Mouse (Mus musculus) midbrain, embryonic 11.5 days (tissue): ENCODE measurements around the gene Csf3r. TPM values are rescaled to one million over a fixed set of nuclear protein-coding genes. Genes with fewer than 3 reads are reported as not detected.

Experiments
- ATAC-seq: fragments of 200-750 bp; cut with Nextera tagmentation; 2 replicates; pipeline ENCODE4 v1.8.0; 2017; ENCODE audit warnings: moderate TSS enrichment, moderate library complexity; ENCODE audit not compliant: low FRiP score
- DNase-seq: peaks from one replicate; pipeline ENCODE4 v3.0.0; 2015; ENCODE audit warnings: low spot score; ENCODE audit errors: missing footprints
- H3K27ac ChIP-seq: fragments of 300-500 bp; sonication (generic); 2 replicates; pipeline ENCODE4 v1.5.1; 2014; ENCODE audit warnings: low read depth, low read length
- H3K27me3 ChIP-seq: fragments of 300-500 bp; sonication (generic); 2 replicates; pipeline ENCODE4 v1.6.1; 2014; ENCODE audit warnings: mild to moderate bottlenecking, low read length, moderate library complexity, mixed read lengths; ENCODE audit not compliant: control insufficient read depth, insufficient read depth
- H3K36me3 ChIP-seq: fragments of 300-500 bp; sonication (generic); 2 replicates; pipeline ENCODE4 v1.6.1; 2014; ENCODE audit warnings: mild to moderate bottlenecking, low read length, moderate library complexity, mixed read lengths; ENCODE audit not compliant: control insufficient read depth, insufficient read depth
- H3K4me1 ChIP-seq: fragments of 300-500 bp; sonication (generic); 2 replicates; pipeline ENCODE4 v1.6.1; 2014; ENCODE audit warnings: low read length; ENCODE audit not compliant: control insufficient read depth, insufficient read depth
- H3K4me2 ChIP-seq: fragments of 300-500 bp; sonication (generic); 2 replicates; pipeline ENCODE4 v1.6.1; 2014; ENCODE audit warnings: mild to moderate bottlenecking, moderate library complexity
- H3K4me3 ChIP-seq: fragments of 300-500 bp; sonication (generic); 2 replicates; pipeline ENCODE4 v1.5.1; 2014; ENCODE audit warnings: low read depth, low read length
- H3K9ac ChIP-seq: fragments of 300-500 bp; sonication (generic); 2 replicates; pipeline ENCODE4 v1.6.1; 2014; ENCODE audit warnings: low read length
- H3K9me3 ChIP-seq: fragments of 300-500 bp; sonication (generic); 2 replicates; pipeline ENCODE4 v1.6.1; 2016; ENCODE audit warnings: low read length; ENCODE audit not compliant: control insufficient read depth
- WGBS: fragments of 180-500 bp; shearing (Covaris S2); extraction: QIAGEN DNeasy Blood & Tissue Kit; methylation state at CpG from one replicate; pipeline ENCODE4 v1.1.7; 2014; 5-methylcytosine and 5-hydroxymethylcytosine counted together
- polyA plus RNA-seq: library from polyadenylated mRNA; unstranded; fragments of >200 nt; fragmentation: Nextera tagmentation; extraction: Ambion mirVana; gene quantifications from 2 replicates; pipeline ENCODE4 v1.2.1, GENCODE M21; 2014

The Csf3r gene
- polyA plus RNA-seq, 1 experiment from 2014 or later: 0.59 TPM

DNA sequence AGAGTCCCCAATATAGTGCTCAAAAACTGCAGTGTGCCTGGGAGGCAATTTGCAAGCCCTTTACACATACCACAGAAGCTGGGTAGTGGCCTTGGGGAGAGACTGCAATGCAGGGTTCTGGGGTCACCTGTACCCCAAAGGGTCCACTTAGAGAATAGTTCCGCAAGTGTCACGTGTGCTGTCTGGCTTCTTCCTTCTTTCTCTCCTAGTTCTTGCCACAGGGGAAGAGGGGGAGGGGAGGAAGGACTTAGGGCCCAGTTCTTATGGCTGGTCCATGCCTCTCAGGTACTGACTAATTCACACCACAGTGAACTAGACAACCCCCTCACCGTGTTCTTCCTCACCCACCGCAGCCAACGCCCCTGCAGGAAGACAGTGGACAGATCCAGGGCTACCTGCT lies 11.1 kb downstream of the Csf3r start:
- no peak overlapping the region for H3K4me2 ChIP-seq
- 89% methylated on average over 5 of the region's 5 CpGs for WGBS

DNA sequence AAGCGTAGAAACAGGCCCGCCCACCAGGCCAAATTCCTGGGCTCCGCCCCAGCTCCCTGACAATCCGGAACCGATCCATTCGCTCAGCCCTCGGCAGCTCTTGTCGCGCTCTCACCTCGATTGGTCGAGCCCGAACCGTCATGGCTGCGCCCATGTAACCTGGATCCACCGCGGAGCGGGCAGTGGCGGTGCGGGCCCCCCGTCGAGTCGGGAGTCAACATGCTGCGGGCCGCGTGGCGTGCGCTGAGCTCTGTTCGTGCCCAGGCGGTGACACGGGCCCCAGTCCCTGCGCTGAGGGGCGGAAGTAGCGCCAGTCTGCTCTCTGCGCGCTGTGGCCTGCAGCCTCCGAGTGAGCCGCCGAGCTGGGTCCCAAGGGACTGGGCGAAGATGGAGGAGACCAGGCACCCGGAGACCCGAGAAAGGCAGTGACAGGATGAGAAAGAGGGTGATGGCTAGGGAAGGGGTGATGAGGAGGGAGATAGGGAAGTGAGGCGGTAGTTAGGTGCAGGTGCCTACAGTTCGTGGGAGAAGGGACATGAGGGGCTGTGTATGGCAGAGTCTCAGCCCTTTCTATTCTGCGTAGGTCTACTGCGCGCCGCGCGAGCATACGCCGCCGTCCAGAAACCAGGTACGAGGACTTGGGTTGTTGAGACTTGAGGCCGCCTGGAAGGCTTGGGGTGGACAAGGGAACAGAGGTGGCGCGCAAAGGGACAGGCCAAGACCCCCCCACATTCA lies 22.7 kb downstream of the Csf3r start, which contains the start of gene Mrps15:
Mrps15 (plus strand) TSS at position 75 of the 735 bp plus-strand sequence.
- DNase-seq (peak; percentile 97), ATAC-seq (peak; percentile 94)
- no peaks in the 10 kb centered on the region for H3K36me3 ChIP-seq
- H3K9ac ChIP-seq: peak within 1 kb of the TSS; percentile 89
- peaks cover 10% of the 10 kb centered on the region for H3K4me1 ChIP-seq
- WGBS: under 1% methylated on average over 56 of the region's 56 CpGs
- H3K4me3 ChIP-seq: peak within 1 kb of the TSS; percentile 94
- no peaks in the 10 kb centered on the region for H3K9me3 ChIP-seq
- H3K4me2 ChIP-seq: peak within 1 kb of the TSS; percentile 89
- H3K27ac ChIP-seq: peak within 1 kb of the TSS; percentile 61; the same call in 1 of the 2 replicates
- H3K27me3 ChIP-seq: no peaks in the 10 kb centered on the region

More for the DNA sequence above, 11.1 kb downstream of the Csf3r start:
- Histone ChIP-seq H3K36me3 (no peaks in the 10 kb centered on the region), H3K27ac (no peak overlapping the region), H3K4me3 (no peak overlapping the region), H3K9ac (no peak overlapping the region), H3K9me3 (no peaks in the 10 kb centered on the region), H3K4me1 (no peaks in the 10 kb centered on the region), H3K27me3 (no peaks in the 10 kb centered on the region)
- no peak for ATAC-seq
- no peak for DNase-seq

DNA sequence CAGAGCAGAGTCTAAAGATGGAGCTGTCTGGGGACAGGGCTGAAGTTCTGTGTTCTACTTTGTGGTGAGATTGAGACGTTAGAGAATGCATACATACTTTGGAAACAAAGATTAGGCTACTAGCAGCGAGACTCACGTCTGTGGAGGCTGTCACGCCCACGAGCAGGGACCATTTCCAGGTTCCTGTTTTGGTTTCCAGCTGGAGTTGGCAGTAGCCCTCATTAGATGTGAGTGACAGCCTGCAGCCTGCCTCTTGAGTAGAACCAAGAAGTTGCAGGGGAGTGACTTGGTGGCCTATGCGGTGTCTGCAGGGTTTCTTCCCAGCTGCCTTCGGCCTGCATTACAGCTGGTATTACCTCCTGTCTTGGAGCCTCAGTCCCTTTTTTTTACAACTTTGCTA lies 27.3 kb downstream of the Csf3r start:
- no peak overlapping the region for H3K9ac ChIP-seq
- H3K4me3 ChIP-seq: no peak overlapping the region
- H3K27ac ChIP-seq: no peak overlapping the region
- 85% methylated on average over 7 of the region's 7 CpGs for WGBS
- no peaks in the 10 kb centered on the region for H3K27me3 ChIP-seq
- DNase-seq (no peak), ATAC-seq (no peak)
- H3K4me2 ChIP-seq: no peak overlapping the region
- H3K9me3 ChIP-seq: no peaks in the 10 kb centered on the region
- peaks cover 14% of the 10 kb centered on the region for H3K36me3 ChIP-seq
- peaks cover 10% of the 10 kb centered on the region for H3K4me1 ChIP-seq

DNA sequence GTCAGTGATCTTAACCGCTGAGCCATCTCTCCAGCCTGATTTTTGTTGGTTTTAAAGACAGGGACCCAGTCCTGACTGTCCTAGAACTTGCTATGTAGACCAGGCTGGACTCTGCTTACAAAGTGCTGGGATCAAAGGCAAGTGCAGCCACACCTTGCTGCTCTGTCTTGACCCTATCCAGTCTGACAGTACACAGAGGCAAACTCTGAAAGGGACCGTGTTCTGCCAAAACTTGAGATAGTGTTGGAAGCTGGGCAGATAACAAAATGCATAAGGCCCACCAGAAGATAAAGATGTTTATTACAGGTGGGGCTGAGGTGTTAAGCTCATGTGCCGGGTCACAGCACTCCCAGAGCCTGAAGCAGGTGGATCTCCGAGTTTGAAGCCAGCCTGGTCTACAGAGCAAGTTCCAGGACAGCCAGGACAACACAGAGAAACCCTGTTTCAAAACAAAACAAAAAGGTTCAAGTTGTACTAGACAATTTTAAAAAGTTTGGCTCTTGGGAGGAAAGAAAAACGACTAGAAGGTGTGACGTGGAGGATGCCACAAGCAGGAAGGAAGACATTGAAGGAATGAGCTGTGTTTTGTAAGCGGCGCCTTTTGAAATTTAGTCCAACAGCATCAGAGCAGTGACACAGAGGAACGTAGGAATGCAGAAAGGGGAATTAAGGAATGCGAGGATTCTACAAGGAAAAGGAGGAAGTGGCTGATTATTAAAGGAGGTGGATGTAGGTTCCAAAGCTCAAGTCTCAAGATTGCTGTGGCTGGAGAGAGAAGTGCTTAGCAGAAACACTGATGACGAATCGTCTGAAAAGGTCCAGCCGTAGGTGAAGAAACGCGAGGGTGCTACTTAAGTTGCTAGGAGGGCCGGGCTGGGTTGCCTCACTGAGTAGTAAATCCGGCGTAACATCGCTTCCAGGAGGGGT lies 33.1 kb downstream of the Csf3r start:
- Histone ChIP-seq H3K4me3 (peak overlapping the region; percentile 76), H3K4me1 (peaks cover 9% of the 10 kb centered on the region), H3K4me2 (peak overlapping the region; percentile 82), H3K9ac (peak overlapping the region; percentile 76), H3K36me3 (peaks cover 14% of the 10 kb centered on the region), H3K9me3 (no peaks in the 10 kb centered on the region), H3K27me3 (no peaks in the 10 kb centered on the region), H3K27ac (peak overlapping the region; percentile 17; the same call in 1 of the 2 replicates)
- 14% methylated on average over 19 of the region's 19 CpGs for WGBS
- ATAC-seq (no peak; the same call in 1 of the 2 replicates), DNase-seq (peak; percentile 86)

DNA sequence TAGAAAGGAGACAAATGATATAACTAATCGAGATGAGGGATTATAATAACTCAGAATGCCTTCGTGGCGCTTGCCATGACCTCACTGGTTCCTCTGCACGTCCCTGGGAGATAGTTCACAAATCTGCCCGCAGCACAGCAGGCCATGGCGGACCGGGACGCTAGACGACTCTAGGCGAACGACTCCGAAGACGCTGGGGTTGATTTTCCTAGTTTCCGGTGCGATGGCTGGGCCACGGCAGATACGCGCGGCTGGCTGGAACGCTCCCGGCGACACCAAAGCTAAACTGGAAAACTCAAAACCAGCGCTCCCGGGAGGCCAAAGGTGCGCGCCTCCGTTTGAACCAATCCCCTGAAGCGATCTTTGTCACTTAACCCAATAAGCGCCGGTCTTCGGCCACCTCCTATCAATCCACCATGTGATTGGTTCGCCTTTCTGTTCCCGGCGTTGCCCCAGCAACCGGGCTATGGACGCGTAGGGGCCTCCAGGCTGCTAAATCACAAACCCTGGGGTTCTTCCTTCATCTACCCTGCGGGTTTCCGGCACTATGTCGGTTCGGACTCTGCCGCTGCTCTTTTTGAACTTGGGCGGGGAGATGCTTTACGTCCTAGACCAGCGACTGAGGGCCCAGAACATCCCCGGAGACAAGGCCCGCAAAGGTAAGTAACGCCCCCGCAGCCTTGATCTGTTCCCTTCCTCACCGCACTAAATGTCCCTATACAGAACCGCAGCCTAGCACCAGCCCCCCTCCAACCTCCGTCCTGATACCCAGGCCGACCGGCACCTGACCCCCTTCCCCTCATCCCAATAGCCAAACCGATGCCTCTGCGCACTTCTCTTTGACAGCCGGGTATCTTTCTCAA lies 34.0 kb downstream of the Csf3r start, which contains the start of gene Oscp1:
Oscp1 (plus strand) TSS at position 432 of the 863 bp plus-strand sequence.
- Histone ChIP-seq H3K36me3 (peaks cover 14% of the 10 kb centered on the region), H3K4me2 (peak within 1 kb of the TSS; percentile 82), H3K4me1 (peaks cover 9% of the 10 kb centered on the region), H3K9me3 (no peaks in the 10 kb centered on the region), H3K27me3 (no peaks in the 10 kb centered on the region), H3K4me3 (peak within 1 kb of the TSS; percentile 76), H3K27ac (peak within 1 kb of the TSS; percentile 17; the same call in 1 of the 2 replicates), H3K9ac (peak within 1 kb of the TSS; percentile 76)
- WGBS: under 1% methylated on average over 57 of the region's 57 CpGs
- DNase-seq (peak; percentile 100), ATAC-seq (peak; percentile 98)

DNA sequence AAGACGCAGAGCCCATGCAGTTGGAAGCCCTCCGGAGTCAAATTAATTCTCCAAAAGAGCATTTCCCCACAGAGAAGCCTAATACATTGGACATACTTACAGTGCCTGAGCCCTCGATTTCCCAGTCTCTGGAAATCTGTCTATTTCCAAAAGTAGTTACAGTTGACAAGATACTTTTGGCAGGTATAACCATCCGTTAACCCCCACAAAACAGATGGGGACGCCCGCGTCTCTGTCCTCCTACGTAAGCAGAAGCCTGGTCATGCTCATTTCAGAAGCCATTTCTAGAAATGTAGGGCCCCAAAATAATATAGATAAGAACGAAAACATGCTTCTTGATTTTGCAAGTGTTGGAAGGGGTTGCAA lies 34.6 kb downstream of the Csf3r start:
- Histone ChIP-seq H3K4me3 (peak overlapping the region; percentile 76), H3K4me1 (peaks cover 9% of the 10 kb centered on the region), H3K36me3 (peaks cover 10% of the 10 kb centered on the region), H3K27me3 (no peaks in the 10 kb centered on the region), H3K9me3 (no peaks in the 10 kb centered on the region), H3K9ac (peak overlapping the region; percentile 76), H3K27ac (no peak overlapping the region), H3K4me2 (peak overlapping the region; percentile 82)
- ATAC-seq (no peak), DNase-seq (no peak)
- WGBS: 47% methylated on average over 9 of the region's 9 CpGs

DNA sequence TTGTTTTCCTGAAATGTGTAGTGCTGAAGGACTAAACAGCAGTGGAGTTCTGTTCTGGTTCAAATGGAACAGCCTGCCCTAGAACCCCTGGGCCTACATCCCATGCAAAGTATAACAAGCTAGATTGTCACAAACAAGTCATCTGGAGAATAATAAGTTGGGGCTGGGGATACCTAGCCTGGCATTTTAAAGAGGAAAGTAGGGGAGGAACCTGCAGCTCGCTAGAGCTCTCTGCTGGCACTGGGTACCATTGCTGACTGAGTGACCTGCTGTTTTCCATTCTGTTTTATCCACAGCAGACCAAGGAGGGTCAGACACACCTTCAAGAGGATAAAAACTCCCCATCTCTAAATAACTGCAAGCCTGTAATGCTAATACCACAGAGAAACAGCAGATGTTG lies 38.5 kb downstream of the Csf3r start:
- H3K4me2 ChIP-seq: no peak overlapping the region
- H3K4me1 ChIP-seq: peaks cover 3% of the 10 kb centered on the region; the same call in 1 of the 2 replicates
- 40% methylated on average over 1 of the region's 1 CpGs for WGBS
- no peak overlapping the region for H3K4me3 ChIP-seq
- no peak overlapping the region for H3K9ac ChIP-seq
- no peak for DNase-seq
- H3K9me3 ChIP-seq: no peaks in the 10 kb centered on the region
- H3K27me3 ChIP-seq: no peaks in the 10 kb centered on the region
- no peaks in the 10 kb centered on the region for H3K36me3 ChIP-seq
- ATAC-seq: no peak
- H3K27ac ChIP-seq: no peak overlapping the region

DNA sequence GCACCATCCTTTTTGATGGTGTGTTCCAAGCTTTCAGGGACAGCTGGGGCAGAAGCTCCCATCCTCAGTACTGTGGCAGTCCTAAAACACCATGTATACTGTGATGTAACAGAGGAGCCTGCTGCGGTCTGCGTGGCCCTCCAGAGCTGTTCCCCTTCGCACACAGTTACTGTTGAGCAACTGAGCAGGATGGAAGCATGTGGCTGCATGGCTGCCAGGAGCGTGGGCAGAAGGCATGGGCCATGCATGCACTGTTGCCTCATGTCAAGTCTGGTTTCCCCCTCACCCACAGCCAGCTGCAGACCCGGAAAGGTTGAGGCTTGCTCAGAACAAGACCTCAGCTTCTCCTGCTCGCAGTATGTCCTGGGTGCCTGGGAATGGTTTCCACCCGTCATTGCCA lies 40.9 kb downstream of the Csf3r start:
- no peak overlapping the region for H3K4me2 ChIP-seq
- ATAC-seq: no peak
- no peak overlapping the region for H3K9ac ChIP-seq
- 84% methylated on average over 7 of the region's 7 CpGs for WGBS
- no peaks in the 10 kb centered on the region for H3K27me3 ChIP-seq
- no peak overlapping the region for H3K4me3 ChIP-seq
- H3K36me3 ChIP-seq: no peaks in the 10 kb centered on the region
- no peak overlapping the region for H3K27ac ChIP-seq
- no peak for DNase-seq
- no peaks in the 10 kb centered on the region for H3K9me3 ChIP-seq
- no peaks in the 10 kb centered on the region for H3K4me1 ChIP-seq
